Mouse (Mus musculus) cerebellum, adult (tissue): Measurements from ENCODE around the gene Zdhhc19.

Experiments
- ATAC-seq: cut with Nextera tagmentation; 2 replicates; pipeline ENCODE4 v1.9.2; 2017; ENCODE audit warnings: mild to moderate bottlenecking, moderate library complexity, mixed read lengths; ENCODE audit not compliant: insufficient number of reproducible peaks, low FRiP score, low TSS enrichment

Gene Zdhhc19

GRCm38 (mm10) chr16:32602193-32602685, 106.2 kb downstream of the Zdhhc19 start:
- ATAC-seq, result no peak

GRCm38 (mm10) chr16:32607562-32608343, 111.7 kb downstream of the Zdhhc19 start:
- ATAC-seq, result no peak

- ATAC-seq, result no peak
Measured at GRCm38 (mm10) chr16:32608344-32608711, 112.3 kb downstream of the Zdhhc19 start.

GRCm38 (mm10) chr16:32608712-32609400, 112.8 kb downstream of the Zdhhc19 start, which contains the start of gene Tfrc:
TSS of gene Tfrc (plus strand) at chr16:32608920.
- peak; percentile 96 for ATAC-seq

GRCm38 (mm10) chr16:32609401-32609779, 113.3 kb downstream of the Zdhhc19 start:
- no peak for ATAC-seq

- ATAC-seq, result no peak
Measured at GRCm38 (mm10) chr16:32610460-32611255, 114.6 kb downstream of the Zdhhc19 start.
